ENCODE assay signal across 8 mouse cellular contexts in genomic region chr13:23573898-23574524, GRCm38 (mm10). TPM values are rescaled to one million over a fixed set of nuclear protein-coding genes. Genes with fewer than 3 reads are reported as not detected.
A peak's percentile ranks its signal among the peaks of the same experiment; 100 is the strongest.
DNase-seq lines count a peak whose midpoint lies in the region; ATAC-seq and TF ChIP-seq lines count a peak whose summit lies in the region.
"Not testable (repeated sequence)": the region's sequence is repeated elsewhere in the genome, so short reads cannot be mapped to it uniquely, and the experiment has no call there.

Gene Hist1h2bf, minus strand, starts transcription at chr13:23574196.
Gene Hist1h2ad, plus strand, starts transcription at chr13:23574381.

- H3K9ac ChIP-seq in kidney, embryonic 14.5 days (ENCODE audit: low read depth, low read length): peak within 1 kb of the TSS; percentile 82
- peak within 1 kb of the TSS; percentile 58 for H3K9ac ChIP-seq in limb, embryonic 14.5 days (ENCODE audit: low read depth, low read length, severe bottlenecking)
- H3K9ac ChIP-seq in midbrain, embryonic 16.5 days (ENCODE audit: low read depth, low read length): peak within 1 kb of the TSS; percentile 25; the same call in 1 of the 2 replicates

- peak within 1 kb of the TSS; percentile 69 for H3K4me2 ChIP-seq in kidney, embryonic 14.5 days (replicated peaks; ENCODE audit: low read depth, low read length)
- peak within 1 kb of the TSS; percentile 63 for H3K4me2 ChIP-seq in limb, embryonic 14.5 days (replicated peaks; ENCODE audit: low read depth, low read length, severe bottlenecking)
- H3K4me2 ChIP-seq in midbrain, embryonic 16.5 days (ENCODE audit: low read length): peak within 1 kb of the TSS; percentile 78

- under 1% methylated on average over 42 of the region's 42 CpGs for WGBS in heart, embryonic 10.5 days
- under 1% methylated on average over 30 of the region's 42 CpGs for WGBS in kidney, embryonic 14.5 days
- 0% methylated on average over 29 of the region's 42 CpGs for WGBS in limb, embryonic 14.5 days
- under 1% methylated on average over 33 of the region's 42 CpGs for WGBS in midbrain, embryonic 16.5 days
- under 1% methylated on average over 42 of the region's 42 CpGs for WGBS in spleen, adult 2 months

- H3K27ac ChIP-seq in heart, embryonic 10.5 days: peak within 1 kb of the TSS; percentile 87
- peak within 1 kb of the TSS; percentile 94 for H3K27ac ChIP-seq in kidney, embryonic 14.5 days (ENCODE audit: low read depth, low read length)
- H3K27ac ChIP-seq in limb, embryonic 14.5 days (replicated peaks; ENCODE audit: low read depth, low read length): peak within 1 kb of the TSS; percentile 93
- peak within 1 kb of the TSS; percentile 81 for H3K27ac ChIP-seq in midbrain, embryonic 16.5 days (ENCODE audit: low read length)
- H3K27ac ChIP-seq in spleen, adult 2 months (ENCODE audit: insufficient read depth, low read length): peak within 1 kb of the TSS; percentile 95

- H3K4me1 ChIP-seq in heart, embryonic 10.5 days; kidney, embryonic 14.5 days (ENCODE audit: control insufficient read depth, insufficient read depth, low read length); spleen, adult 2 months (ENCODE audit: control insufficient read depth, insufficient read depth, insufficient read length): not testable (repeated sequence)
- H3K4me1 ChIP-seq in limb, embryonic 14.5 days (ENCODE audit: control insufficient read depth, insufficient read depth, low read length): peaks cover 21% of the 10 kb centered on the region
- H3K4me1 ChIP-seq in midbrain, embryonic 16.5 days (ENCODE audit: control insufficient read depth, insufficient read depth, low read length): peaks cover 30% of the 10 kb centered on the region

- ATAC-seq in erythroblast, adult 5-6 weeks (replicated peaks; ENCODE audit: low FRiP score, poor library complexity, severe bottlenecking): peak; percentile 73
- peak; percentile 92 for ATAC-seq in kidney, embryonic 14.5 days (ENCODE audit: low FRiP score, low TSS enrichment)
- peak; percentile 87 for ATAC-seq in limb, embryonic 14.5 days (ENCODE audit: low FRiP score, low read depth)
- peak; percentile 91 for ATAC-seq in midbrain, embryonic 16.5 days

- TF ChIP-seq POLR2A in brain, embryonic 14.5 days (IDR thresholded peaks at IDR 0.05; ENCODE audit: borderline replicate concordance, extremely low read depth, insufficient read depth, insufficient read length, poor library complexity, severe bottlenecking); spleen, adult 2 months (IDR thresholded peaks at IDR 0.05; ENCODE audit: low read depth, low read length): not testable (repeated sequence)
- peak; percentile 31; the same call in 1 of the 2 replicates for TF ChIP-seq POLR2A in limb, embryonic 14.5 days (IDR thresholded peaks at IDR 0.05; ENCODE audit: borderline replicate concordance, extremely low read depth, insufficient read depth, insufficient read length)

- peak; percentile 86 to 88 for DNase-seq in B cell, adult 2 months
- peak; percentile 100 for DNase-seq in brain, embryonic 14.5 days (ENCODE audit: low read depth)
- peak; percentile 97 for DNase-seq in heart, embryonic 10.5 days (ENCODE audit: low spot score)
- DNase-seq in limb, embryonic 14.5 days (ENCODE audit: low spot score): peak; percentile 100
- DNase-seq in spleen, adult 2 months (ENCODE audit: low read depth in 1 of 2, low spot score in 2 of 2): peak; percentile 86 to 97

- H3K27me3 ChIP-seq in heart, embryonic 10.5 days (ENCODE audit: insufficient read depth, poor library complexity, severe bottlenecking); kidney, embryonic 14.5 days (ENCODE audit: control insufficient read depth, insufficient read depth, low read length); limb, embryonic 14.5 days (ENCODE audit: control insufficient read depth, insufficient read depth, low read length); midbrain, embryonic 16.5 days (ENCODE audit: control insufficient read depth, insufficient read depth, low read depth, low read length); spleen, adult 2 months (ENCODE audit: control insufficient read depth, insufficient read depth, low read length): not testable (repeated sequence)

- not testable (repeated sequence) for TF ChIP-seq CTCF in brain, embryonic 14.5 days (IDR thresholded peaks at IDR 0.05; ENCODE audit: borderline replicate concordance, extremely low read depth, insufficient read depth, insufficient read length); spleen, adult 2 months (IDR thresholded peaks at IDR 0.05; ENCODE audit: extremely low read depth, insufficient read depth, insufficient read length, insufficient replicate concordance)

- H3K9me3 ChIP-seq in heart, embryonic 10.5 days; kidney, embryonic 14.5 days (ENCODE audit: control insufficient read depth, low read length); limb, embryonic 14.5 days (ENCODE audit: control insufficient read depth, low read length); midbrain, embryonic 16.5 days (replicated peaks; ENCODE audit: control insufficient read depth, low read length, poor library complexity, severe bottlenecking): not testable (repeated sequence)

- not testable (repeated sequence) for H3K36me3 ChIP-seq in heart, embryonic 10.5 days; kidney, embryonic 14.5 days (ENCODE audit: control insufficient read depth, insufficient read depth, low read length); limb, embryonic 14.5 days (ENCODE audit: control insufficient read depth, insufficient read depth, low read length); midbrain, embryonic 16.5 days (ENCODE audit: control insufficient read depth, insufficient read depth, low read length); spleen, adult 2 months (ENCODE audit: control insufficient read depth, insufficient read depth, low read length)

- peak within 1 kb of the TSS; percentile 59 for H3K4me3 ChIP-seq in heart, embryonic 10.5 days
- peak within 1 kb of the TSS; percentile 54 for H3K4me3 ChIP-seq in kidney, embryonic 14.5 days (ENCODE audit: low read length)
- peak within 1 kb of the TSS; percentile 40 for H3K4me3 ChIP-seq in limb, embryonic 14.5 days (replicated peaks; ENCODE audit: low read length)
- H3K4me3 ChIP-seq in midbrain, embryonic 16.5 days (ENCODE audit: low read depth, low read length): peak within 1 kb of the TSS; percentile 33
- H3K4me3 ChIP-seq in spleen, adult 2 months (ENCODE audit: extremely low read depth, insufficient read depth, insufficient read length): peak within 1 kb of the TSS; percentile 56

RNA-seq across cellular contexts. Expression of gene Hist1h2bf, which starts in this region (rescaled TPM):
- polyA plus RNA-seq in brain, embryonic 14.5 days (2012; rRNA removed): 15.0 and 21.6 TPM in 2 replicates
- total RNA-seq in erythroblast, adult 5-6 weeks (2015; ENCODE audit: low replicate concordance): 208 and 222 TPM in 2 replicates
- 253 and 407 TPM in 2 replicates for total RNA-seq in erythroblast, adult 5-6 weeks (2017; ENCODE audit: low replicate concordance)
- polyA plus RNA-seq in heart, embryonic 10.5 days (2016; fragmentation: Nextera tagmentation; extraction: Ambion mirVana): 1.1 and 1.8 TPM in 2 replicates
- polyA plus RNA-seq in kidney, embryonic 14.5 days (2014; fragmentation: Nextera tagmentation; extraction: Ambion mirVana): 6.7 and 10.8 TPM in 2 replicates
- polyA plus RNA-seq in limb, embryonic 14.5 days (2012; rRNA removed): 17.8 and 25.9 TPM in 2 replicates
- polyA plus RNA-seq in limb, embryonic 14.5 days (2014; fragmentation: Nextera tagmentation; extraction: Ambion mirVana): 5.3 and 8.5 TPM in 2 replicates
- not detected in 2 replicates for polyA plus RNA-seq in midbrain, embryonic 16.5 days (2015; fragmentation: Nextera tagmentation; extraction: Ambion mirVana)
- 26.2 and 28.3 TPM in 2 replicates for polyA plus RNA-seq in spleen, adult 2 months (2012; rRNA removed)

RNA-seq across cellular contexts. Expression of gene Hist1h2ad, which starts in this region (rescaled TPM):
- polyA plus RNA-seq in brain, embryonic 14.5 days (2012; rRNA removed): 7.2 and 13.6 TPM in 2 replicates
- total RNA-seq in erythroblast, adult 5-6 weeks (2015; ENCODE audit: low replicate concordance): not detected in 2 replicates
- total RNA-seq in erythroblast, adult 5-6 weeks (2017; ENCODE audit: low replicate concordance): 370 and 678 TPM in 2 replicates
- 0.54 and 1.1 TPM in 2 replicates for polyA plus RNA-seq in heart, embryonic 10.5 days (2016; fragmentation: Nextera tagmentation; extraction: Ambion mirVana)
- 2.9 and 5.3 TPM in 2 replicates for polyA plus RNA-seq in kidney, embryonic 14.5 days (2014; fragmentation: Nextera tagmentation; extraction: Ambion mirVana)
- 6.1 and 13.9 TPM in 2 replicates for polyA plus RNA-seq in limb, embryonic 14.5 days (2012; rRNA removed)
- polyA plus RNA-seq in limb, embryonic 14.5 days (2014; fragmentation: Nextera tagmentation; extraction: Ambion mirVana): 1.2 and 5.3 TPM in 2 replicates
- polyA plus RNA-seq in midbrain, embryonic 16.5 days (2015; fragmentation: Nextera tagmentation; extraction: Ambion mirVana): not detected in 2 replicates
- polyA plus RNA-seq in spleen, adult 2 months (2012; rRNA removed): 12.2 and 23.2 TPM in 2 replicates

Comparison
In these comparisons a context has a peak if more than half of its experiments do, and no peak if none do; other contexts are left out.
1. Peak in every context shown above with its lines: DNase-seq, ATAC-seq, H3K4me3 ChIP-seq and H3K27ac ChIP-seq.
2. Peak in ATAC-seq, H3K4me3 ChIP-seq, H3K27ac ChIP-seq, H3K9ac ChIP-seq and H3K4me2 ChIP-seq in midbrain, embryonic 16.5 days; RNA of the genes that start here not detected or under 1 TPM.
3. H3K9ac ChIP-seq: peak in every context shown above with its lines; median percentile 82 in kidney, embryonic 14.5 days; 58 in limb, embryonic 14.5 days; 25 in midbrain, embryonic 16.5 days.